Mouse (Mus musculus) forebrain, postnatal 0 days (tissue): Measurements from ENCODE around the gene Apod. TPM values are rescaled to one million over a fixed set of nuclear protein-coding genes. Genes with fewer than 3 reads are reported as not detected.
"Not testable (repeated sequence)": the region's sequence is repeated elsewhere in the genome, so short reads cannot be mapped to it uniquely, and the experiment has no call there.

Experiments used
- ATAC-seq: fragments of 200-750 bp; cut with Nextera tagmentation; 2 replicates; pipeline ENCODE4 v1.8.0; 2017; ENCODE audit warnings: mild to moderate bottlenecking, moderate library complexity
- DNase-seq: peaks from one replicate; pipeline ENCODE4 v3.0.0-alpha.2; 2015
- H3K27ac ChIP-seq: fragments of 300-500 bp; sonication (generic); 2 replicates; pipeline ENCODE4 v1.5.1; 2014; ENCODE audit warnings: low read depth, mild to moderate bottlenecking, antibody characterized with exemption, low read length, moderate library complexity, mixed read lengths
- H3K27me3 ChIP-seq: fragments of 300-500 bp; sonication (generic); 2 replicates; pipeline ENCODE4 v1.6.1; 2014; ENCODE audit warnings: mild to moderate bottlenecking, low read length, mixed read lengths; ENCODE audit not compliant: insufficient read depth
- H3K36me3 ChIP-seq: fragments of 300-500 bp; sonication (generic); 2 replicates; pipeline ENCODE4 v1.6.1; 2014; ENCODE audit warnings: mild to moderate bottlenecking, moderate library complexity; ENCODE audit not compliant: insufficient read depth
- H3K4me1 ChIP-seq: fragments of 300-500 bp; sonication (generic); 2 replicates; pipeline ENCODE4 v1.6.1; 2014; ENCODE audit warnings: antibody characterized with exemption; ENCODE audit not compliant: insufficient read depth
- H3K4me2 ChIP-seq: fragments of 300-500 bp; sonication (generic); 2 replicates; pipeline ENCODE4 v1.6.1; 2014; ENCODE audit warnings: low read depth, mild to moderate bottlenecking, moderate library complexity
- H3K4me3 ChIP-seq: fragments of 300-500 bp; sonication (generic); 2 replicates; pipeline ENCODE4 v1.5.1; 2014; ENCODE audit warnings: low read depth, low read length, mixed read lengths
- H3K9ac ChIP-seq: fragments of 300-500 bp; sonication (generic); 2 replicates; pipeline ENCODE4 v1.6.1; 2014; ENCODE audit warnings: mild to moderate bottlenecking
- H3K9me3 ChIP-seq: fragments of 300-500 bp; sonication (generic); 2 replicates; pipeline ENCODE4 v1.6.1; 2016; ENCODE audit warnings: low read length
- CTCF ChIP-seq: sonication (generic); IDR thresholded peaks from 2 replicates; pipeline ENCODE4 v1.5.1; 2016; ENCODE audit warnings: antibody characterized with exemption, control low read depth, low read depth
- WGBS: fragments of 180-500 bp; shearing (Covaris S2); extraction: QIAGEN DNeasy Blood & Tissue Kit; methylation state at CpG from one replicate; pipeline ENCODE4 v1.1.7; 2014; 5-methylcytosine and 5-hydroxymethylcytosine counted together
- polyA plus RNA-seq: library from polyadenylated mRNA; unstranded; fragments of >200 nt; fragmentation: Nextera tagmentation; extraction: Ambion mirVana; gene quantifications from 2 replicates; pipeline ENCODE4 v1.2.1, GENCODE M21; 2015
- total RNA-seq: library from RNA; depleted of rRNA; stranded (reverse); fragments of >200 nt; gene quantifications from 2 replicates; pipeline ENCODE4 v1.2.3, GENCODE M21; 2014

Gene Apod
- total and polyA plus RNA-seq, 2 experiments from 2014 or later, result 81.9 to 179 TPM

GRCm38 (mm10) chr16:31325120-31325519 is 10.5 kb upstream of the Apod start:
- WGBS, result 95% methylated on average over 14 of the region's 14 CpGs
- no peak for TF ChIP-seq CTCF
- Histone ChIP-seq H3K4me1 (no peaks in the 10 kb centered on the region), H3K27me3 (no peaks in the 10 kb centered on the region), H3K27ac (no peak overlapping the region), H3K9ac (no peak overlapping the region), H3K36me3 (no peaks in the 10 kb centered on the region), H3K4me2 (no peak overlapping the region), H3K4me3 (no peak overlapping the region), H3K9me3 (no peaks in the 10 kb centered on the region)
- DNase-seq (no peak), ATAC-seq (no peak)

- 34% methylated on average over 4 of the region's 4 CpGs for WGBS
- no peak overlapping the region for H3K27ac ChIP-seq
- no peaks in the 10 kb centered on the region for H3K4me1 ChIP-seq
- no peak overlapping the region for H3K4me3 ChIP-seq
- no peaks in the 10 kb centered on the region for H3K9me3 ChIP-seq
- no peak for ATAC-seq
- no peaks in the 10 kb centered on the region for H3K27me3 ChIP-seq
- no peak for DNase-seq
- TF ChIP-seq CTCF, result no peak
- no peak overlapping the region for H3K4me2 ChIP-seq
- no peak overlapping the region for H3K9ac ChIP-seq
- H3K36me3 ChIP-seq, result no peaks in the 10 kb centered on the region
Observed at GRCm38 (mm10) chr16:31321501-31321900, 6.9 kb upstream of the Apod start.

- H3K9ac ChIP-seq, result no peak overlapping the region
- H3K9me3 ChIP-seq, result no peaks in the 10 kb centered on the region
- ATAC-seq, result no peak
- H3K27ac ChIP-seq, result no peak overlapping the region
- TF ChIP-seq CTCF, result no peak
- no peaks in the 10 kb centered on the region for H3K27me3 ChIP-seq
- 33% methylated on average over 7 of the region's 7 CpGs for WGBS
- no peaks in the 10 kb centered on the region for H3K36me3 ChIP-seq
- H3K4me2 ChIP-seq, result no peak overlapping the region
- no peaks in the 10 kb centered on the region for H3K4me1 ChIP-seq
- no peak overlapping the region for H3K4me3 ChIP-seq
- DNase-seq, result no peak
Observed at GRCm38 (mm10) chr16:31320954-31321353, 6.3 kb upstream of the Apod start.

- H3K27me3 ChIP-seq, H3K4me1 ChIP-seq, H3K4me3 ChIP-seq, DNase-seq, H3K9ac ChIP-seq, H3K9me3 ChIP-seq, ATAC-seq, H3K36me3 ChIP-seq, H3K27ac ChIP-seq, H3K4me2 ChIP-seq: not testable (repeated sequence)
- 79% methylated on average over 3 of the region's 3 CpGs for WGBS
Observed at GRCm38 (mm10) chr16:31319723-31320122, 5.1 kb upstream of the Apod start.

GRCm38 (mm10) chr16:31319316-31319715 is 4.7 kb upstream of the Apod start:
- Histone ChIP-seq H3K36me3 (no peaks in the 10 kb centered on the region), H3K9ac (no peak overlapping the region), H3K4me2 (no peak overlapping the region), H3K4me3 (no peak overlapping the region), H3K4me1 (no peaks in the 10 kb centered on the region), H3K9me3 (no peaks in the 10 kb centered on the region), H3K27me3 (no peaks in the 10 kb centered on the region), H3K27ac (no peak overlapping the region)
- no peak for DNase-seq
- no peak for TF ChIP-seq CTCF
- WGBS, result 63% methylated on average over 4 of the region's 4 CpGs
- no peak for ATAC-seq

GRCm38 (mm10) chr16:31318418-31318817 is 3.8 kb upstream of the Apod start:
- 67% methylated on average over 2 of the region's 2 CpGs for WGBS
- TF ChIP-seq CTCF, result no peak
- Histone ChIP-seq H3K9ac (no peak overlapping the region), H3K4me3 (no peak overlapping the region), H3K27ac (no peak overlapping the region), H3K27me3 (no peaks in the 10 kb centered on the region), H3K9me3 (no peaks in the 10 kb centered on the region), H3K4me1 (no peaks in the 10 kb centered on the region), H3K4me2 (no peak overlapping the region), H3K36me3 (no peaks in the 10 kb centered on the region)
- no peak for DNase-seq
- ATAC-seq, result no peak

GRCm38 (mm10) chr16:31316246-31317143 is 1.9 kb upstream of the Apod start:
- WGBS, result 59% methylated on average over 12 of the region's 12 CpGs
- not testable (repeated sequence) for H3K4me2 ChIP-seq, H3K36me3 ChIP-seq, H3K4me1 ChIP-seq, ATAC-seq, H3K9ac ChIP-seq, H3K27me3 ChIP-seq, H3K9me3 ChIP-seq, H3K27ac ChIP-seq, H3K4me3 ChIP-seq, DNase-seq
